Mouse (Mus musculus) kidney, postnatal 25 days (tissue): ENCODE measurements around the gene Ppan.

Source experiments
- DNase-seq, 2 experiments: peaks; one replicate each; pipeline ENCODE4 v3.0.0; 2021; ENCODE audit warnings: mixed read lengths in 2 of 2

Ppan gene

DNA sequence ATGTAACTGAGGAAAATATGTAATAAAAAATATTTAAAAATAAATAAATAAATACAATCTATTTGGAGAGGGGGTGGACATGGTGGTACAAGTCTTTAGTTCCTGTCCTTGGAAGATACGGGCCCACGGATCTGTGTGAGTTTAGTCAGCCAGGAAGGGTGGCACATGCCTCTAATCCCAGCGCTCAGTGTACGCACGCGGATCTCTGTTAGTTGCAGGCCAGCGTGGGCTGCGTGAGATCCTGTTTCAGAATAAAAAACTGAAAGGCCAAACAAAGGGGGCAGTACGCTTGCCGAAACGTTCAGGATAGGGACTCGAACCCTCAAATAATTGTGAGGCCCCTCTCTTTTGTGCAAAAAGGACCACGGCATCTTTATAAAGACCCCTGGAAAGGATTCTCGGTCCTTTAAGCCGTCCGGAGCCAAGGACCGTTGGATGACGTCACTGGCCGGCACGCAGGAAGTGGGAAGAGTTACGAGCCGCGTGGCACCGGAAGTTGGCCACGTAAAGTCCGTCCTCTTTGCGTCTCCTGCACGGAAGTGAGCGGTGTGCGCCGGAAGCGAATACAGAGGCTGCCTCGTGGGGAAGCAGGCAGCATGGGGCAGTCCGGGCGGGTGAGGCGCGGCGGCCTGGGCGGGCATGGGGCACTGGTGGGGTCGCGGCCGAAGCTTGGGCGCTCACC, at the start of gene Ppan:
Gene Ppan (plus strand): TSS at position 472 of the 682 bp plus-strand sequence.
- DNase-seq = peak; percentile 97 to 98

DNA sequence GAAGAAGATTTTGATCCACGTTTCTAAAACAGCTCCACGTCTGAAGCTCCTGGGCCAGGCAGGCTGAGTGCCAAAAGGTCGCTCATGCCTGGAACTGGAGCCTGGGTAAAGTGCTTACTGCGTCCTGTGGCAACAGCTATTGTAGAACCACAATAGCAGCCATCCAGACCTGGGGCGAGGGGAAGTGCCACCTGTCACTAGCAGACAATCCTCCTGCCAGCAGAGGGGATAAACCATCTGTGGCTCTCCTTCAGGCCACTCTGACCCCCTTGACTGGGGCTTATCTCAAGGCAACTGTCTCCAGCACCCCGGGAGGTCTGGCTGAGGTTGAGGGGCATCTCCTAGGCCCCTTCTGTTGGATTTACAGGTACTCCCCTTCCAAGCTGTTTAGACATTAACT, 49.0 kb upstream of the Ppan start:
- no peak for DNase-seq

DNA sequence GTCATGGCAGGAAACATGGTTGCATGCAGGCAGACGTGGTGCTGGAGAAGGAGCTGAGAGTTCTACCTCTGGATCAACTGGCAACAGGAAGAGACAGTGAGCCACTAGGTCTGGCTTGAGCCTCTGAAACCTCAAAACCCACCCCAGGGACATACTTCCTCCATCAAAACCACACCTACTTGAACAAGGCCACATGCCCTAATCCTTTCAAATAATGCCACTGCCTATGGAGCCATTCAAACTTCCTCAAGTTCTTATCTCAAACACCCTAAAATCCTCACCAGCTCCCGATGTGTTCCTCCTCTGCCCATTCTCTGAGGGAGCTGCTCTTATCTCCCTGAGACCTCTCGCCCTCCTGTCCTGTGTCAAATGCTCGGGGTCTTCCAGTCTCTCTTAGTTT, 45.8 kb upstream of the Ppan start:
- DNase-seq = no peak

DNA sequence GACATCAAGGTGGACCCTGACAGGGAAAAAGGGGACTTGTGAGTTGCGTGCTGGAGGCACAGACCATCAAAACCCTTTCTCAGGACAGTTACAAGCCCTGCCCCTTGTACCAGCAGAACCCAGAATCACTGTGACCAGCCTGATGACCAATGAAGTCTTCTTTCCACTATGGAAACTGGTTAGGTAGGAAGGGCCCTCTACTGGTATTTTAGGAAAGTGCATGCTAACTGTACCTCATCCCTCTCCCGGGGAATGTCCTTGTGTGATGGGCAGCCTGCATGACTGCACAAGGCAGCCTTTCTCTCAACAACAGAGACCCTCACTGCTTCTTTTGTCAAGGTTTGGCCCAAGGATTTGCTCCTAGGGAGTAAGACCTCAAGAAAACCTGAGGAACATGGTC, 45.3 kb upstream of the Ppan start:
- peak in 1 of 2 experiments; percentile 17 for DNase-seq

DNA sequence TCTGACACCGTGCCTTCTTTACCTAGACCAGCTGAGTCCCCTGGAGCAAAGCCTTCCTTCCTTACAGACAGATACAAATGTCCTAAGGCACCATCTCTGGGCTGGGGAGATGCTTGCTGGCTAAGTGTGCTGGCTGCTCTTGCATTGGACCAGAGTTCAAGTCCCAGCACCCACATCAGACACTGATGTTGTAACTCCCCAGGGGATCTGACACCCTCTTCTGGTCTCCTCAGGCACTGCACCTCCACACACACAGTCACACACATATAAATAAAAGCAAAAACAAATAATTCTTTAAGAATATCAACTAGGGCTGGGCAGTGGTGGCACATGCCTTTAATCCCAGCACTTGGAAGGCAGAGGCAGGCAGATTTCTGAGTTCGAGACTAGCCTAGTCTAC, 37.8 kb upstream of the Ppan start:
- DNase-seq = no peak

DNA sequence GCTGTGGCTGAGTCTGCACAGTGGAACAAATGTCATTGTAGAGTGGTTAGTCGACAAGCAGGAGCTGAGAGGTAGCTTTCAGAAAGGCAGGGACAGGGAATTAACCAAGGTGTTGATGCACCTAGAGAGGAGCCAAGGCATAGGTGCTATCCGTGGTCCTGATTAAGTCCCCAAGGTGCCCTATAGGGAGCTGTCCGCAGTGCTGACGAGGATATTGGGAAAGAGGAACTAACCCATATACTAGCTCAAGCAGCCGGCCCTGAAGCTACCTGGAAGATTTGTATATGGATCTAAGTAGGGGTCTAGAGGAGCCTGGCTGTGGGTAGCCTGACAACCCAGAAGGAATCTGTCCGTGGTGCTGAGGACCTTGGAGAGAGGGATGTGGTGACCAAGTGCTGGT, 30.8 kb upstream of the Ppan start:
- peak; percentile 61 to 72 for DNase-seq

DNA sequence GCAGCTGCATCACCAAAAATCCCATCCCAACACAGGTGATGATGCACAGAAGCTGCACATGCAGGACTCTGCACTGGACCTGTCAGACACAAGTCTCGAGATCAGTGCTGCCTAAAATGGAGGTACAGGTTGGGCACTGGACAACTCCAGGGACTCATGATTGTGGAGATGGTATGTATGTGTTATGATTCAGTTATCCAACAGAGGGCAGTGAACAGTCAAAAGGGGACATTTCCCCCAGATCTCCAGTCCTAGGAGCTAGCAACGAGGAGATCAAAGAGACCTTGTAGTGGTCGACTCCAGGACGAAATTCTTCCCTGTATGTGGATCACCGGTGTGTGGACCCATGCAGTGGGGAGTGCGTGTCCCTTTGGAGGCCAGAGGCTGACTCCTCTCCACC, 28.0 kb upstream of the Ppan start:
- DNase-seq = no peak

DNA sequence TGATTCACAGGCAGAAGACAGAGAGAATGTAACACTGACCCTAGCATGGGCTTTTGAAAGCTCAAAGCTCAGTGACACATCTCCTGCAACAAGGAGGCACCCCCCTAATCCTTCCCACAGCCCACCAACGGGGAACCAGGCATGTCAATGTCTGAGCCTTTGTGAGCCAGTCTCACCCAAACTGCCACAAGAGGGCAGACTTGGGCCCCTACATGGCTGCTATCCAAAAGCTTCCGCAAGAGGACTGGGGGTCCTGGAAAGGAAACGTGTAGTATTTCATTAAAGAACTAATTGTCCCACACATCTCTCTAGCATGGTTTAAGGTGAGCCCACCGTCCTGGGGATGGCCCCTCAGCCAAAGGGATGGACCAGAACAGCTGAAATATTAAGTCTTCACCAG, 26.2 kb upstream of the Ppan start:
- DNase-seq = peak in 1 of 2 experiments; percentile 40

DNA sequence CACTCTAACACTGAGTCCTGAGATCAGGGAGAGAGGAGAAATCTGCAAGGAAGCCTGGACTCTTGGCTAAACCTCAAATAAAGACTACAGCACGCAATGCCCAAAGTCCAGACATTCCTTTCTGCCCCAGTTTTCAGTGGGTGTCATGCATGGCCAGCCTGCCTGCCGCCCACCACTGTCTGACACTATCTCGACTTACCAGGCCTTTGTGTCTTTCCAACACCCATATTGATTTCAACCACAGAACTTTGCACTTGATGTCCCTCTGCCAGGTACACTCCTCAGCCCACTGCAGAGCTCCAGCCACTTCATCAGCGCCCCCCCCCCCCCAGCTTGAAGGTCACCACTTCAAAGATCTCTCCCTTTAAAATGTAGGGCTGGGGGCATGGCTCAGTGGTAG, 25.8 kb upstream of the Ppan start:
- DNase-seq = no peak

DNA sequence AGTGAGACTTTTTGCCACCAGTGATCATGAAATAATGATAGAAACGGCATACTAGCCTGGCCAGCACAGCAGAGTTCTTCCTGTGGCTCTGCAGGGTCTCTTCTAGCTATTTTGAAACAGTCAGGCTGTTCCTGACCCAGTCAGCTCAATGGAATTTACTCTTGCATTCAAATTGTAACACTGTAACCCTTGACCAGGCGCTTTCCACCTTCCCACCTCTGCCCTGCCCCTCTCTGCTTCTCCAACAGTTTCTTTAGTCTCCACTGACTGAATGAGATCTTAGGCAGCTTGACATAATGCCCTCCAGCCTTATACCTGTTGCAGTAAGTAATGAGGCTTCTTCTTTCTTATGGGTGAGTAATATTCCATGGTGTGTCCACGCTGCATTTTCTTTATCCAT, 21.1 kb upstream of the Ppan start:
- DNase-seq = no peak

DNA sequence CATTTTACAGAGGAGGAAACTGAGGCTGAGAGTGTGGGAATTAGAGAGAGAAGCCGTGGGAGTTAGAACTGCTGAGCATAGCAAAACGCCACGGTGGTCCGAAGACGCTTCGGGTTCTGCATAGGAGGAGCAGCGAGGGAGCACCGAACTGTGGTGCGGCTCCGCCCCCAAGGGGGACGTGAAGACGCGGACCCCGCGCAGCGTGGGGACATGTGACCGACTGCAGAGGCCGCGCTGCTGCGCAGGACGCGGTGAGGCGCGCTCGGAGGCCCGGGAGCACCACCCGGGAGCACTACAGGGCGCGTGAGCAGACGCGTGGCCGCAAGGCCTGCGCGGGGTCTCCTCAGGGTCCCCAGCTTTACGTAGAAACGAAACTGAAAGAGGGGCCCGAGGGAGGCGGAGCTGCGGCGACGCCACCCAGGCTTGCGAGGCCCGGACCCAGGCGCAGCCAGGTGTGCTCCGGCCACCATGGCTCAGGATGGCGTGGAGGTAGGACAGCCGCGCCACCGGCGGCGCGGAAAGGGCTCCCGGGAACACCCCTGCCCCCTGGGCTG, 19.4 kb upstream of the Ppan start, which contains the start of gene A230050P20Rik:
Gene A230050P20Rik (plus strand): TSS at position 195 of the 554 bp plus-strand sequence.
- peak; percentile 49 to 81 for DNase-seq

DNA sequence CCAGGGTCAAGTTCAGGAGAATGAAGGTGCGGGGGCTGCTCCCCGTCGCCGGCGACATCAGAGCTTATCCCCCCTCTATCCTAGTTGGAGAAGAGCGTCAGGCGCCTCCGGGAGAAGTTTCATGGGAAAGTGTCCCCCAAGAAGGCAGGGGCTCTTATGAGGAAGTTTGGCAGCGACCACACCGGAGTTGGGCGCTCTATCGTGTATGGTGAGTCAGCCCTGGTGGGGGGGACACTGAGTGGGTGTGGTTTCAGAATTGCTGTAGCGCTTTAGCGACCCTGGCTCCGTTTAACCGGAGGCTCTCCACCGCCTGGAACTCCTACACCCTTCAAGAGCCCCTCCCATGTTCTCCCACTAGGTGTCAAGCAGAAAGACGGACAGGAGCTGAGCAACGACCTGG, 18.7 kb upstream of the Ppan start:
- DNase-seq = peak in 1 of 2 experiments; percentile 40

DNA sequence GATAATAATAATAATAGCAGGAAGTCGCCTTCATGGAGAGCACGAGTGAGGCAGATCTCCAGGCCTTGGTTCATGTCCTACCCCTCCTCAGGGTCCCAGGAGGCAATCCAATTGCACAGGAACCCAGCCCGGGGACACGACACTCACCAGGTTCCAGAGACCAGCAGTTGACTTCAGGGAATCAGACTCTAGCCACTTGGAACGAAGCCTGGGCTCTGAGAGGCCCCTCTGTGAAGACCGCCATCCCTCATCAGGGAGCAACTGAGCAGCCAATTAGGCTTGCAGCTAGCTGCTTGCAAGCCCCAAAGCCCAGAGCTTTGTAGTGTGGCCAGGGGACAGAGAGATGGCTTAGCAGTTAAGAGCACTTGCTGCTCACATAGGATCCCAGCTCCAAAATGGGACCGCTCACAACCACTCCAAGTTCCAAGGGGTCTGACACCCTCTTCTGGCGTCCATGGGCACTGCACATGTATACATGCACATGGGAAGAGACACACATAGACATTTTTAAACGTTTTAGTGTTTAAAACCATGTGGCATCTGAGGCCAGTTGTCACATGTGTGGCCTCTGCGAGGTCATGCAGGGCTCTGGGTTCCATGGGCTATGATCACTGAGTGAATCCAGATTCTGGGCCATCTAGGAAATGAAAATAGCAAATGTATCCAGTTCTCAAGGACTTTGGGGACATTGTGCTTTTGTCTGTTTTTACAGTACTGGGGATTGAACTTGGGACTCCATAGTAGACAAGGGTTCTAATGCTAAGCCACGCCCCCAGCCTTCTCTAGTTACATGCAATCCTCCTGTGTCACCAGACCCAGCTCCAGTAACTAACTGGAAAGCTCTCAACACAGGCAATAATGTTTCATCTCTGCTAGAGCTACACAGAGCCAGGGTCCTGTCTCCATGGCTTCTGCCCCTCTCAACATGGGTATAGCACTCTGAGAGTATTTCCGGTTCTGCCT, 17.5 kb upstream of the Ppan start:
- DNase-seq = no peak

DNA sequence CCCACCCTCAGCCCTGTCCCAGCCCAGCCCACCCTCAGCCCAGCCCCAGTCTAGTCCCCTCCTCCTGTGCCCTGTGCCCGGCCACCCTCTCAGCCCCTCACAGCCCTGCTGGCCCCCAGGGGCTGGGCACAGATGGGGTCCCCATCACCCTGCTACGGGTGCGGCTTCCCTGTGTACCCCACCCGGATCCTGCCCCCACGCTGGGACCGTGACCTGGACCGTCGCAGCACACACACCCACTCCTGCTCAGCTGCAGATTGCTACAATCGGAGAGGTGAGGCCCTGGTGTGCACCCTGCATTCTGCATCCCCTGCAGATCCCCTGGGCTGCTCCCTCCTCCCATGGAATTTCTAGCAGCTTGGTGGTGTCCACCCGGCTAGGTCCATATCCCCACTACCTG, 15.0 kb upstream of the Ppan start:
- no peak for DNase-seq

DNA sequence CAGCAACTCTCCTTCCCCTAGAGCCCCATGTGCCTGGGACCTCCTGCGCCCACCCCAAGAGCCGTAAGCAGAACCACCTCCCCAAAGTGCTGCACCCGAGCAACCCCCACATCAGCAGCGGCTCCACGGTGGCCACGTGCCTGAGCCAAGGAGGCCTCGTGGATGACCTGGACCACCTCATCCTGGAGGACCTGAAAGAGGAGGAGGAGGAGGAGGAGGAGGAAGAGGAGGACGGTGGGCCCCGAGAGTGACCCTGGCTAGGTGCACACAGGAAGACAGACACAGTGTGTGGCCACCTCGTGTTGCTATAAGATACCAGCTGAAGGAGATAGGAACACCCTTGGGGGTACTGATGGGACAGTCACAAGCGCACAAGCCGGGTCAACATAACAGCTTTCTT, 14.5 kb upstream of the Ppan start:
- no peak for DNase-seq

DNA sequence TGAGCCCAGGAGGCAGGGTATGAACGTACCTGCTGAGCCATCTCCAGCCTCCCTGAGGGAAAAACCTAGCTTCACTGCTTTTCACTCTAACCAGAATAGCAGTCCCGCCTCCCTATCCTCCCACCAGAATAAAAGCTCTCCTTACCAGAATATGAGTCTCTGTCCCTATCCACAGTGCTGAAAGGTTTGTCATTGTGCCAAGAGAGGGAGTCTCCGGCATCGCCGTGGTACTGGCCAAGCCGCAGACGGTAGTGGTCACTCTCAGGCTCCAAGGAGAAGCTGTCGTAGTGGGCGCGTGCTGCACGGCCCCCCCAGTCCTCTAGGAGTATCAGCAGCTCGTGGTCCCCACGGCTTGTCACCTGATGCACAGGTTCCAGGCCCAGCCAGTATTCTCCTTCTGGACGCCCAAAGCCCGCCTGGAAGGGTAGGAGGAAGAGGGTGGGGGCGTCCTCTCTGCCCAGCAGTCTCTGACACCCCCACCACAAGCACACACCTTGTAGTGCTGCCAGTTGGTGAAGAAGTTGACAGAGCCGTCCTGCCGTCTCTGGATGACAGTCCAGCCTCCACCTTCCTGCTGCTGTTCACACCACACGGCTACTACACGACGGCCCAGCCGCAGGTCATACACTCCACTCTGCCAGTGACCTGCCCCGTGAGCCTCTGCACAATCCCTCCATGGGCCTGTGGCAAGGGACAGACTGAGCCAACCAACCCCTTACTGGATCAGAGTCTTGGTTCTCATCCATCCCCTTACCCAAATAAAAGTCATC, 12.8 kb upstream of the Ppan start:
- no peak for DNase-seq

DNA sequence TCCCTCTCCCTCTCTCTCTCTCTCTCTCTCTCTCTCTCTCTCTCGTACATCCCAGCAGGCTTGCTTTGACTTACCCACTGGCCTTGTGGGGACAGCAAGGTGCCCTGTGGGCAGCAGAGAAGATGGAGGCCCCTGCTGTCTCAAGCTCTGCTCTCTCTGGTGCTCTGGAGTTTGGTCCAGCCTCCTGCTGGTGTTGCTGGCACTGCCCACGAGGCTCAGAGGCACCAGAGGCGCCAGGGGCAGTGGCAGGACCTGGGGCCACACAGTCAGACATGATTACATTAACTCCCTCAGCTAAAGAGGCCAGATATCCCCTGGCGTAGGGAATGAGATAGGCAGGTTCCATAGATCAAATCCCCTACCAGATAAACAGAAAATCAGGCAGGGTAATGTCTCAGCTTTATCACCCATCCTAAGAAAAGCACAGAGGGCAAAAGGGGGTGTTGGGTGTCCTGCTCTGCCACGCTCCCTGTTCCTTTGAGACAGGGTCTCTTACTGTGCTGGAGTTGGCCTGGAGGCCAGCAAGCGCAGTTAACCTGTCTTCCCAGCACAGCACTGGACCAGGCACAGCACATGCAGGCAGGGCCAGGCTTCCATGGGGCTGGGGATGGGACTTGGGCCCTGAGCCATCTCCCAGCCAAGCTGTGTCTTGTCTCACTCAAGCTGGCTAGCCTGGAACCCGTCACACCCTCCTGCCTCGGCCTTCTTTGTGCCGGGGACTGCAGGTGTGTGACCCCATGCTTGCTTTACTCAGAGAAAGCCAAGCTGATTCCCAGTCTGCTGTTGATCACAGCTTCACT, 11.5 kb upstream of the Ppan start:
- DNase-seq = no peak

DNA sequence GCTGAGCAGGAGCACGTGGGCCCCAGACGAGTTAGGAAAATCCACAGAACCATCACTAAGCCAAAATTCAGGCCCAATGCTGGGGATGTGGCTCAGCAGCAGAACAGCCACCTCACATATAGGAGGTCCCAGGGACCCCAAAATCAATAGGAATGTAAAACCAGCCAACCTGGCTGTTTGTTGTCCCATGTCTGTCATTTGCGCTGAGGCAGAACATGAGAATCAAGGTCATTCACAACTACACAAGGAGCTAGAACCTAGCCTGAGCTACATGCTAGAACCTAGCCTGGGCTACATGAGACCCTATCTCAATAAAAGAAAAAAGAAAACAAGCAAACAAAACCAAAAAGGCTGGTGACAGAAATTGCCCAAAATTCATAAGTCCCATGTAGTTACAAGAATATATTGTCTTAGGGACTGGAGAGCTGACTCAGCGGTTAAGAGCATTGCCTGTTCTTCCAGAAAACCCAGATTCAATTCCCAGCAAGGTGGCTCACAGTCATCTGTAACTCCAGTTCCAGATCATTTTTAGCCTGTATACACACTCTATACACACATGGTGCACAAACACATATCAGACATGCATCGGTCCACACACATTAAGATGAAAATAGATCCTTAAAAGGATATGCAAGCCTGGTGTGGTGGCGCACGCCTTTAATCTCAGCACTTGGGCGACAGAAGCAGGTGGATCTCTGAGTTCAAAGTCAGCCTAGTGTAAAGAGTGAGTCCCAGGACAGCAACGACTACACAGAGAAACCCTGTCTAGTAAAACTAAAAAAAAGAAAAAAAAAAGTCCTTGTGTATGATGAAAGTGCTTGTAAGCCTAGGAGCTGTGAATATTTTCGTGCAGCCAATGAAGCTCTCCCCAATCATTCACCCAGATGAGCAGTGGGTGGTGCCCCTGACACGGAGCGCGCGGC, 10.6 kb upstream of the Ppan start:
- DNase-seq = no peak

DNA sequence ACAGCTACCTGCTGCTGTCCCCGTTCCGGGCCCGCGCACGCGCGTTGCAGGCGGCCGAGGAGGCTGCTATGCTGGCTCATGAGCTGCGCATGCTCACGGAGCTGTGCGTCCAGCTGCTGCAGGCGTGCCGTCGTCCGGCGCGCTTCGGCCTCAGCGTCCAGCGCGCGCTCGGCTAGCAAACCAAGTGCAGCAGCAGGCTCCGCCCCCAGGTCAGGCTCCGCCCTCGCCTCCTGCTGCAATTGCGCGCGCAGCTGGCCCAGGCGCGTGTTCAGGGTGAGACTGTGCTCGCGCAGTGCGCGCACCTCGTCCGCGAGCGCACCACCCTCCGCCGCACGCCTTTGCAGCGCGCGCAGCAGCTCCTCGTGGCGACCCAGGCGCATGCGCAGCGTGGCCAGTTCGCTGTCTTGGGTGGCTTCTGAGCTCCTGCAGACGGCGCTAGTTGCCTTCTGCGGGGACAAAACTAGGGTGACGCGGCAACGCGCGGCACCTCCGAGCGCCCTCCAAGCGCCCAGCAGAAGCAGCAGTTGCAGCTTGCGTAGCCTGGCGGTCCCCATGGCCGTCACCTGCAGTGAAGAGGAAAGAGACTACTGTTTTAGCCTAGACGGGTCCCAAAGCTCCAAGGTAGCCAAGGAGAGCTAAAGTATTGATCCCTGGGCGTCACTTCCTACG, 9.8 kb upstream of the Ppan start:
- DNase-seq = peak; percentile 100

DNA sequence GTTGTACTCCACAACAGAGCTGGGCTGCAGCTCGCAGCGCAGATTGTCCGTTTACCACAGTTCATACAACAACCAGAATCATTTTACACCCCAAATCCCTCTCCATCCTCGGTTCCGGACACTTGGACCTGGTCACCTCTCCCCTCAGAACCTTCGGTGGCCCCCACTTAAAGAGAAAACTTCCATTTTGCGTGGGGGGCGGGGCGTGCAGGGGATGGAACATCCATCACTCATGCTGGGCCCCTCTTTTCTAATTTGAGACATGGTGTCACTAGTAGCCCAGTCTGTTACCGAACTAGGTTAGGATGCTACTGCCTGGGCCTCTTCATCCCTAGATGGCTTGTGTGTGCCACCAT, 9.3 kb upstream of the Ppan start:
- peak; percentile 37 to 44 for DNase-seq
